Mouse (Mus musculus): ENCODE results near the gene Olfr424. TPM values are rescaled to one million over a fixed set of nuclear protein-coding genes. Genes with fewer than 3 reads are reported as not detected.

Gene Olfr424
- polyA plus RNA-seq (2016; fragmentation: Nextera tagmentation; extraction: Ambion mirVana) = not detected in 2 replicates

- Histone ChIP-seq H3K27ac (ENCODE audit: poor library complexity, severe bottlenecking) (no peak within 1 kb of the TSS), H3K36me3 (no peaks in the 10 kb centered on the region), H3K4me3 (no peak within 1 kb of the TSS), H3K9ac (no peak within 1 kb of the TSS), H3K4me2 (no peak within 1 kb of the TSS), H3K27me3 (replicated peaks) (no peaks in the 10 kb centered on the region), H3K4me1 (replicated peaks) (no peaks in the 10 kb centered on the region), H3K9me3 (replicated peaks) (no peaks in the 10 kb centered on the region)
- no peak for ATAC-seq (ENCODE audit: insufficient number of reproducible peaks, low FRiP score)
- 78% methylated on average over 3 of the region's 3 CpGs for WGBS
These were observed at the start of gene Olfr424 for GRCm38 (mm10) chr1:174131217-174131616. Olfr424 (plus strand) TSS chr1:174131517.

- ATAC-seq (ENCODE audit: insufficient number of reproducible peaks, low FRiP score) = no peak
- H3K4me3 ChIP-seq = no peak within 1 kb of the TSS
- no peaks in the 10 kb centered on the region for H3K4me1 ChIP-seq (replicated peaks)
- H3K9me3 ChIP-seq (replicated peaks) = no peaks in the 10 kb centered on the region
- no peak within 1 kb of the TSS for H3K27ac ChIP-seq (ENCODE audit: poor library complexity, severe bottlenecking)
- H3K36me3 ChIP-seq = no peaks in the 10 kb centered on the region
- 72% methylated on average over 2 of the region's 2 CpGs for WGBS
- H3K9ac ChIP-seq = no peak within 1 kb of the TSS
- H3K27me3 ChIP-seq (replicated peaks) = no peaks in the 10 kb centered on the region
- H3K4me2 ChIP-seq = no peak within 1 kb of the TSS
These were observed 47.3 kb upstream of the Olfr424 start, which contains the start of gene Olfr429 for GRCm38 (mm10) chr1:174084031-174084430. Olfr429 (plus strand) TSS chr1:174084331.

GRCm38 (mm10) chr1:174096591-174096990, 34.7 kb upstream of the Olfr424 start, which contains the start of gene Olfr427:
Olfr427 (plus strand) TSS chr1:174096891.
- Histone ChIP-seq H3K27ac (ENCODE audit: poor library complexity, severe bottlenecking) (no peak within 1 kb of the TSS), H3K36me3 (no peaks in the 10 kb centered on the region), H3K4me3 (no peak within 1 kb of the TSS), H3K9ac (no peak within 1 kb of the TSS), H3K9me3 (replicated peaks) (no peaks in the 10 kb centered on the region), H3K27me3 (replicated peaks) (no peaks in the 10 kb centered on the region), H3K4me2 (no peak within 1 kb of the TSS), H3K4me1 (replicated peaks) (no peaks in the 10 kb centered on the region)
- 85% methylated on average over 1 of the region's 1 CpGs for WGBS
- no peak for ATAC-seq (ENCODE audit: insufficient number of reproducible peaks, low FRiP score)

- no peak for ATAC-seq (ENCODE audit: insufficient number of reproducible peaks, low FRiP score)
- H3K36me3 ChIP-seq = no peaks in the 10 kb centered on the region
- no peaks in the 10 kb centered on the region for H3K27me3 ChIP-seq (replicated peaks)
- 50% methylated on average over 2 of the region's 2 CpGs for WGBS
- no peaks in the 10 kb centered on the region for H3K4me1 ChIP-seq (replicated peaks)
- no peak overlapping the region for H3K4me3 ChIP-seq
- H3K9me3 ChIP-seq (replicated peaks) = no peaks in the 10 kb centered on the region
- H3K27ac ChIP-seq (ENCODE audit: poor library complexity, severe bottlenecking) = no peak overlapping the region
- no peak overlapping the region for H3K4me2 ChIP-seq
- no peak overlapping the region for H3K9ac ChIP-seq
These were observed 27.6 kb upstream of the Olfr424 start for GRCm38 (mm10) chr1:174103735-174104134.

GRCm38 (mm10) chr1:174121062-174121461, 10.3 kb upstream of the Olfr424 start, which contains the start of gene Olfr231:
Olfr231 (minus strand) TSS chr1:174121162.
- 61% methylated on average over 2 of the region's 2 CpGs for WGBS
- Histone ChIP-seq H3K36me3 (no peaks in the 10 kb centered on the region), H3K9ac (no peak within 1 kb of the TSS), H3K27ac (ENCODE audit: poor library complexity, severe bottlenecking) (no peak within 1 kb of the TSS), H3K9me3 (replicated peaks) (no peaks in the 10 kb centered on the region), H3K4me1 (replicated peaks) (no peaks in the 10 kb centered on the region), H3K27me3 (replicated peaks) (no peaks in the 10 kb centered on the region), H3K4me2 (no peak within 1 kb of the TSS), H3K4me3 (no peak within 1 kb of the TSS)
- ATAC-seq (ENCODE audit: insufficient number of reproducible peaks, low FRiP score) = no peak

GRCm38 (mm10) chr1:174131999-174132398, 682 bp downstream of the Olfr424 start:
- no peak for ATAC-seq (ENCODE audit: insufficient number of reproducible peaks, low FRiP score)
- H3K9me3 ChIP-seq (replicated peaks) = no peaks in the 10 kb centered on the region
- 70% methylated on average over 3 of the region's 3 CpGs for WGBS
- no peak overlapping the region for H3K4me2 ChIP-seq
- no peak overlapping the region for H3K4me3 ChIP-seq
- H3K36me3 ChIP-seq = no peaks in the 10 kb centered on the region
- H3K4me1 ChIP-seq (replicated peaks) = no peaks in the 10 kb centered on the region
- H3K27me3 ChIP-seq (replicated peaks) = no peaks in the 10 kb centered on the region
- H3K27ac ChIP-seq (ENCODE audit: poor library complexity, severe bottlenecking) = no peak overlapping the region
- no peak overlapping the region for H3K9ac ChIP-seq

- Histone ChIP-seq H3K9me3 (replicated peaks) (no peaks in the 10 kb centered on the region), H3K4me3 (no peak overlapping the region), H3K27me3 (replicated peaks) (no peaks in the 10 kb centered on the region), H3K36me3 (no peaks in the 10 kb centered on the region), H3K4me2 (no peak overlapping the region), H3K9ac (no peak overlapping the region), H3K27ac (ENCODE audit: poor library complexity, severe bottlenecking) (no peak overlapping the region), H3K4me1 (replicated peaks) (no peaks in the 10 kb centered on the region)
- no peak for ATAC-seq (ENCODE audit: insufficient number of reproducible peaks, low FRiP score)
- 71% methylated on average over 2 of the region's 2 CpGs for WGBS
These were observed 10.1 kb downstream of the Olfr424 start for GRCm38 (mm10) chr1:174141384-174141783.

GRCm38 (mm10) chr1:174146696-174147095, 15.4 kb downstream of the Olfr424 start:
- H3K27me3 ChIP-seq (replicated peaks) = no peaks in the 10 kb centered on the region
- H3K9me3 ChIP-seq (replicated peaks) = no peaks in the 10 kb centered on the region
- no peaks in the 10 kb centered on the region for H3K4me1 ChIP-seq (replicated peaks)
- H3K4me2 ChIP-seq = no peak overlapping the region
- ATAC-seq (ENCODE audit: insufficient number of reproducible peaks, low FRiP score) = no peak
- 66% methylated on average over 1 of the region's 1 CpGs for WGBS
- no peak overlapping the region for H3K4me3 ChIP-seq
- no peaks in the 10 kb centered on the region for H3K36me3 ChIP-seq
- H3K27ac ChIP-seq (ENCODE audit: poor library complexity, severe bottlenecking) = no peak overlapping the region
- no peak overlapping the region for H3K9ac ChIP-seq

GRCm38 (mm10) chr1:174149289-174149688, 18.0 kb downstream of the Olfr424 start:
- 71% methylated on average over 2 of the region's 2 CpGs for WGBS
- Histone ChIP-seq H3K27ac (ENCODE audit: poor library complexity, severe bottlenecking) (no peak overlapping the region), H3K4me1 (replicated peaks) (no peaks in the 10 kb centered on the region), H3K9me3 (replicated peaks) (no peaks in the 10 kb centered on the region), H3K9ac (no peak overlapping the region), H3K27me3 (replicated peaks) (no peaks in the 10 kb centered on the region), H3K36me3 (no peaks in the 10 kb centered on the region), H3K4me3 (no peak overlapping the region), H3K4me2 (no peak overlapping the region)
- no peak for ATAC-seq (ENCODE audit: insufficient number of reproducible peaks, low FRiP score)

- Histone ChIP-seq H3K4me3 (no peak within 1 kb of the TSS), H3K27me3 (replicated peaks) (no peaks in the 10 kb centered on the region), H3K36me3 (no peaks in the 10 kb centered on the region), H3K9ac (no peak within 1 kb of the TSS), H3K9me3 (replicated peaks) (no peaks in the 10 kb centered on the region), H3K27ac (ENCODE audit: poor library complexity, severe bottlenecking) (no peak within 1 kb of the TSS), H3K4me2 (no peak within 1 kb of the TSS), H3K4me1 (replicated peaks) (no peaks in the 10 kb centered on the region)
- no peak for ATAC-seq (ENCODE audit: insufficient number of reproducible peaks, low FRiP score)
- 74% methylated on average over 1 of the region's 1 CpGs for WGBS
These were observed 24.0 kb downstream of the Olfr424 start, which contains the start of gene Olfr420 for GRCm38 (mm10) chr1:174155333-174155732. Olfr420 (plus strand) TSS chr1:174155633.

- no peaks in the 10 kb centered on the region for H3K27me3 ChIP-seq (replicated peaks)
- H3K4me1 ChIP-seq (replicated peaks) = no peaks in the 10 kb centered on the region
- 55% methylated on average over 3 of the region's 3 CpGs for WGBS
- no peak for ATAC-seq (ENCODE audit: insufficient number of reproducible peaks, low FRiP score)
- no peaks in the 10 kb centered on the region for H3K9me3 ChIP-seq (replicated peaks)
- no peak overlapping the region for H3K4me2 ChIP-seq
- no peak overlapping the region for H3K27ac ChIP-seq (ENCODE audit: poor library complexity, severe bottlenecking)
- H3K9ac ChIP-seq = no peak overlapping the region
- no peaks in the 10 kb centered on the region for H3K36me3 ChIP-seq
- H3K4me3 ChIP-seq = no peak overlapping the region
These were observed 26.3 kb downstream of the Olfr424 start for GRCm38 (mm10) chr1:174157622-174158021.

GRCm38 (mm10) chr1:174158512-174158911, 27.2 kb downstream of the Olfr424 start:
- no peak overlapping the region for H3K27ac ChIP-seq (ENCODE audit: poor library complexity, severe bottlenecking)
- H3K27me3 ChIP-seq (replicated peaks) = no peaks in the 10 kb centered on the region
- H3K4me1 ChIP-seq (replicated peaks) = no peaks in the 10 kb centered on the region
- no peak for ATAC-seq (ENCODE audit: insufficient number of reproducible peaks, low FRiP score)
- H3K36me3 ChIP-seq = no peaks in the 10 kb centered on the region
- H3K4me3 ChIP-seq = no peak overlapping the region
- no peak overlapping the region for H3K9ac ChIP-seq
- H3K9me3 ChIP-seq (replicated peaks) = no peaks in the 10 kb centered on the region
- WGBS = 72% methylated on average over 1 of the region's 1 CpGs
- no peak overlapping the region for H3K4me2 ChIP-seq

Measured in heart, embryonic 12.5 days (tissue).